Mouse (Mus musculus) ovary, adult 18-20 months (tissue): ENCODE data around the gene Wdr45b.
"Not testable (repeated sequence)": the region's sequence is repeated elsewhere in the genome, so short reads cannot be mapped to it uniquely, and the experiment has no call there.

ENCODE experiments used
- DNase-seq: peaks from one replicate; pipeline ENCODE4 v3.0.0; 2022; ENCODE audit warnings: low spot score, mixed read lengths

Gene Wdr45b

GRCm38 (mm10) chr11:121328206-121328605 lies 26.0 kb downstream of the Wdr45b start:
- no peak for DNase-seq

- DNase-seq = no peak
Measured at GRCm38 (mm10) chr11:121326681-121327080, 27.6 kb downstream of the Wdr45b start.

DNA sequence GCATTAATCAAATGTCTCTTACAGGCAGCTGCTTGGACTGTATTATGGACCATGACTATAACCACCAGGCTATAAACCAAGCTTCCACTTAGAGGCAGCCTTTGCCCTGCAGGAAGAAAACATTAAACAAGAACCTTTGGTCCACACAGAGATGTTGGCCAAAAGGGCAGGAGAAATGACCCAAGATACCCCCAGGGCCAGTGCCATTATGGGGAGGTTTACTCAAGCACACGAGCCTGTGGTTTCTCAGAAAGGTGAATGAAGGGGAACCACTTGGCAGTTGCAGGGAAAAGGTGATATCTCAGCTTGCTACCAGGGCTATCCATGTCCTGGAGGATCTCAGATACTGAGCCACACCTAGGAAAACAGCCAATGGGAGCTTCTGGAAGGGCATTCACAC lies 28.2 kb downstream of the Wdr45b start:
- DNase-seq = no peak

DNA sequence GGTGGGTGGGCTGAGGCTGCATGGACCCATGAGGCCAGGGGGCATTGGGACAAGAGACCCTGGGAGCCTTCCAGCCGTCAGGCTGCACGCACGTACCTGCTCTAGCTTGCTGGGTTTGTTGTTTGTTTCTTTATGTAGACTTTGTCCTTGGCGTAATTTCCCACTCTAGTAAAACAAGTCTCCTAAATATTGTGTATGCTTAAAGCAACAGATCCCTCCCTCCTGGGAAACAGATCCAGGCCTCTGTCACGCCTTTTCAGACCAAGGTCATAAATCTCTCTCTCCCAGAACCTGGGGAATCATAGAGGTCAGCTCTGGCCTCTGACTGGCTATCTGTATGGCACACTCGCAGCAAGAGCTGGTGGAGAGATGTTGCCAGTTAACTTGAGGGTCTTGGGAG lies 46.5 kb downstream of the Wdr45b start:
- not testable (repeated sequence) for DNase-seq

GRCm38 (mm10) chr11:121306608-121307007 lies 47.6 kb downstream of the Wdr45b start:
- no peak for DNase-seq

DNA sequence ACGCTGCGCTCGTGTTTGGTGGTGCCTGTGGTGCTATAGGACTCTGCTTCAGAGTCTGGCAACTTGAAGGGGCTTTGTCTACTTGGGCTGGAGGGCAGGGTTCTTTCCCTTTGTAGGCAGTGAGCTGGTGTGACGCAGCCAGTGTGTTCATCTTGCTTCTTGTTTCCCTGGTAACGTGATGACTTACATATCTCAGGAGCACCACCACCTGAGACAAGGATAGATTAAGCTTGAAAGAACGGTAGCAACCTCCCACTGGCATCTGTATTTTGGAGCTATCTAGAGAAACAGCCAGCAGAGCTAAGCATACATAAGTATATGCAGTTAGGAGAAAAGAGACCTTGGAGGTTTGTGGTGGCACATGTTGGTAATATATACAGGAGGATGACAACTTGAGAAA lies 48.9 kb downstream of the Wdr45b start:
- DNase-seq = no peak

- DNase-seq = no peak
Measured at GRCm38 (mm10) chr11:121300265-121300664, 54.0 kb downstream of the Wdr45b start.

DNA sequence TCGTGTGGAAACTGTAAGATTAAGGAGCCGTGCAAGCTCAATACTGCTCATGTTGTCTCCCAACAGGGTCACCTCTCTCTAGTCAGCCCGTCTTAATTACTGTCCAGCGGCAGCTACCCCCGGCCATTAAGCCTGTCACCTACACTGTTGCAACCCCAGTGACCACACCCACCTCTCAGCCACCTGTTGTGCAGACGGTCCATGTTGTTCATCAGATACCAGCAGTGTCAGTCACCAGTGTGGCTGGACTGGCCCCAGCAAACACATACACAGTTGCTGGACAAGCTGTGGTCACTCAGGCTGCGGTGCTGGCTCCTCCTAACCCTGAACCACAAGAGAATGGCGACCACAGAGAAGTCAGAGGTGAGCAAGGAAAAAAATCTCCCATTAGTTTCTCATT lies 55.8 kb downstream of the Wdr45b start:
- DNase-seq = no peak

GRCm38 (mm10) chr11:121294771-121295170 lies 59.5 kb downstream of the Wdr45b start:
- no peak for DNase-seq

DNA sequence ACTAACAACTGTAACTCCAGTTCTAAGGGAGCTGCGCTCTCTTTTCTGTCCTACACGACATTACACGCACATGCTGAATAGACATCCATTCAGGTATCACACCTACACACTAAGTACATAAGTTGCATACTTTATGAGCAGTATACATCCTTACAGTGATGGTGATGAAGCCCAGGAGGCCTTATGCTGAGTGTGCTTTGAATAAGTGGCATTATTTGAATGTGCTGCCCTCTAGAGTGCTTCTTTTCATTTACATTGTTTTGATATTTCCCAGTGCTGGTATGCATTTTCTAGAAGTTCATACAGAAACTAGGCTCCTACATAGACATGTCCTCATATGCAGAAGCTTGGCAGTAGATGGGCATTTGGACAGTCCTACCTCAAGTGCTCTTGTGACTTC lies 64.4 kb downstream of the Wdr45b start:
- DNase-seq = no peak

GRCm38 (mm10) chr11:121282911-121283310 lies 71.3 kb downstream of the Wdr45b start:
- DNase-seq = no peak

DNA sequence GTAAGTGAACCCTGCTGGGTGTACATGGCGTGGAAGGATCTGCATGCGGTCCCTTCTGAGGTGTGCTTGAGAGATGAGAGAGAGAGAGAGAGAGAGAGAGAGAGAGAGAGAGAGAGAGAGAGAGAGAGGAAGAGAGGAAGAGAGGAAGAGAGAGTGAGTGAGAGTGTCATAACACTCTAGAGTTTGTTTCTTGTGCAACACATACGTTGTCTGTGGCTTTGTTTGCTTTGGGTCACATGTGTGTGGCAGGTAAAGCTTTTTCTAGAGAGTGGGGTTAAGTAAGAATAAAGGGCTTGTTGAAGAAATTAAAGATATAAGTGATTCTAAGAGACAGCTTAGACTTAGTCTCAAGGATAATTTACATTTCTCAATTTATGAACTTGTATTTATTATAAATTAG lies 76.2 kb downstream of the Wdr45b start:
- no peak for DNase-seq

- DNase-seq = no peak
Measured at GRCm38 (mm10) chr11:121277516-121277915, 76.7 kb downstream of the Wdr45b start.
